Mouse (Mus musculus) kidney, postnatal 0 days (tissue): Measurements from ENCODE around the gene Stambp. TPM values are rescaled to one million over a fixed set of nuclear protein-coding genes. Genes with fewer than 3 reads are reported as not detected.

Experiments used
- ATAC-seq: fragments of 200-750 bp; cut with Nextera tagmentation; replicated peaks from 2 replicates; pipeline ENCODE4 v1.8.0; 2017; ENCODE audit warnings: low read depth, moderate number of reproducible peaks, moderate TSS enrichment, moderate library complexity; ENCODE audit not compliant: low FRiP score
- DNase-seq: peaks from one replicate; pipeline ENCODE4 v3.0.0-alpha.2; 2016; ENCODE audit warnings: low spot score
- H3K27ac ChIP-seq: fragments of 300-500 bp; sonication (generic); 2 replicates; pipeline ENCODE4 v1.5.1; 2014; ENCODE audit warnings: mild to moderate bottlenecking
- H3K27me3 ChIP-seq: fragments of 300-500 bp; sonication (generic); 2 replicates; pipeline ENCODE4 v1.6.1; 2014; ENCODE audit warnings: low read length, mixed read lengths; ENCODE audit not compliant: insufficient read depth
- H3K36me3 ChIP-seq: fragments of 300-500 bp; sonication (generic); 2 replicates; pipeline ENCODE4 v1.6.1; 2014; ENCODE audit warnings: low read length, mixed read lengths; ENCODE audit not compliant: insufficient read depth
- H3K4me1 ChIP-seq: fragments of 300-500 bp; sonication (generic); replicated peaks from 2 replicates; pipeline ENCODE4 v1.6.1; 2014; ENCODE audit warnings: antibody characterized with exemption, low read length, mixed read lengths; ENCODE audit not compliant: insufficient read depth
- H3K4me2 ChIP-seq: fragments of 300-500 bp; sonication (generic); 2 replicates; pipeline ENCODE4 v1.6.1; 2014; ENCODE audit warnings: mild to moderate bottlenecking, low read length, moderate library complexity, mixed read lengths
- H3K4me3 ChIP-seq: fragments of 300-500 bp; sonication (generic); replicated peaks from 2 replicates; pipeline ENCODE4 v1.5.1; 2014; ENCODE audit warnings: low read depth, low read length
- H3K9ac ChIP-seq: fragments of 300-500 bp; sonication (generic); 2 replicates; pipeline ENCODE4 v1.6.1; 2014; ENCODE audit warnings: low read depth, low read length
- H3K9me3 ChIP-seq: fragments of 300-500 bp; sonication (generic); replicated peaks from 2 replicates; pipeline ENCODE4 v1.6.1; 2016; ENCODE audit warnings: low read length, inconsistent platforms, mixed read lengths
- CTCF ChIP-seq: IDR thresholded peaks from 2 replicates; pipeline ENCODE4 v1.5.1; 2016; ENCODE audit warnings: antibody characterized with exemption, low read depth, mild to moderate bottlenecking, moderate library complexity
- WGBS: fragments of 180-500 bp; shearing (Covaris S2); extraction: QIAGEN DNeasy Blood & Tissue Kit; methylation state at CpG from one replicate; pipeline ENCODE4 v1.1.7; 2014; 5-methylcytosine and 5-hydroxymethylcytosine counted together
- polyA plus RNA-seq: library from polyadenylated mRNA; unstranded; fragments of >200 nt; fragmentation: Nextera tagmentation; extraction: Ambion mirVana; gene quantifications from 2 replicates; pipeline ENCODE4 v1.2.1, GENCODE M21; 2015

The Stambp gene
- polyA plus RNA-seq, 1 experiment from 2014 or later = 31.2 TPM

GRCm38 (mm10) chr6:83599636-83600174, 27.2 kb upstream of the Stambp start:
- 70% methylated on average over 6 of the region's 6 CpGs for WGBS
- H3K9ac ChIP-seq = no peak overlapping the region
- H3K36me3 ChIP-seq = no peaks in the 10 kb centered on the region
- TF ChIP-seq CTCF = no peak
- no peak for DNase-seq
- no peaks in the 10 kb centered on the region for H3K27me3 ChIP-seq
- H3K9me3 ChIP-seq = no peaks in the 10 kb centered on the region; the same call in 1 of the 2 replicates
- H3K27ac ChIP-seq = no peak overlapping the region
- H3K4me3 ChIP-seq = no peak overlapping the region
- ATAC-seq = no peak
- H3K4me2 ChIP-seq = no peak overlapping the region
- H3K4me1 ChIP-seq = no peaks in the 10 kb centered on the region

GRCm38 (mm10) chr6:83599060-83599550, 26.6 kb upstream of the Stambp start:
- ATAC-seq = no peak
- WGBS = 39% methylated on average over 24 of the region's 24 CpGs
- H3K27me3 ChIP-seq = no peaks in the 10 kb centered on the region

DNA sequence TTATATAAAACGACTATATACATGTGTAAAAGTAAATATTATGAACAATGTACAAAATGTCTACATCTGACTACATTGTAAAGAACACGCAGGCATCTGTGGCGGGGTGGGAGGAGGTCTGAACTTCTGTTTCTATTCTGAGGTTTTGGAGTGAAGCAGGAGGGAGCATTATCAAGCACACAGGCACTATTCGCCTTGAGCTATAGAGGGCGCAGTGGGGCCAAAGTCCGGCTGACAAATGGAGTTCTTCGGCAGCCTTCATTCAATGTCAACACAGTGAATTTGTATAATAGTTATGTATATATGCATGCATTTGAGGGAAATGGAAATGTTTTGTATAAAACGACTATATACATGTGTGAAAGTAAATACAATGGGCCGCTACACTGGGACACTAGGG, 26.1 kb upstream of the Stambp start:
- peak overlapping the region; percentile 58 for H3K4me2 ChIP-seq

More at GRCm38 (mm10) chr6:83599060-83599550, 26.6 kb upstream of the Stambp start:
- H3K27ac ChIP-seq = no peak overlapping the region
- TF ChIP-seq CTCF = no peak
- H3K9me3 ChIP-seq = no peaks in the 10 kb centered on the region
- H3K4me1 ChIP-seq = no peaks in the 10 kb centered on the region
- H3K4me3 ChIP-seq = peak overlapping the region; percentile 17; the same call in 1 of the 2 replicates
- no peak overlapping the region for H3K9ac ChIP-seq
- DNase-seq = no peak
- peak overlapping the region; percentile 58 for H3K4me2 ChIP-seq
- no peaks in the 10 kb centered on the region for H3K36me3 ChIP-seq

DNA sequence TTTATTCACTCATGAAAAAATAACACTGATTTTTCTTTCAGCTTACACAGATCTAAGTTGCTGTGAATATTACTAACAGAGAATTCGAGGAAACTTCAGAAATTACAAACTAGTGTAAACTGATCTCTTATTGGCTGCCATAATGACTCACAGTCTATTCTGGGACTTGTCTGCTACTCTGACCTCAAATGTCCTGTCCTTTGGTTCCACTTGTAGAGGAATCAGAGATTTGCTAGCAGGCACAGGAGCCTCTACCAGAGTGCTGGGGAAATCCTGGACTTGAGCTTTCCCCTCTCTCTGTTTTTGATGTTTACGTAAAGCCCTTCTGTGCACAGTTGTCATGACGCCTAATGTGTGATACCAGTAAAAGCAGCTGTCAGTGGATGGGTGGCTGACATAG, 25.5 kb upstream of the Stambp start:
- WGBS = 44% methylated on average over 3 of the region's 3 CpGs
- DNase-seq (no peak), ATAC-seq (no peak)
- Histone ChIP-seq H3K4me2 (no peak overlapping the region), H3K27me3 (no peaks in the 10 kb centered on the region), H3K27ac (no peak overlapping the region), H3K9me3 (no peaks in the 10 kb centered on the region), H3K36me3 (no peaks in the 10 kb centered on the region), H3K9ac (no peak overlapping the region), H3K4me3 (no peak overlapping the region), H3K4me1 (no peaks in the 10 kb centered on the region)
- no peak for TF ChIP-seq CTCF

More for the DNA sequence above, 26.1 kb upstream of the Stambp start:
- H3K27me3 ChIP-seq = no peaks in the 10 kb centered on the region
- H3K36me3 ChIP-seq = no peaks in the 10 kb centered on the region
- H3K4me1 ChIP-seq = no peaks in the 10 kb centered on the region
- no peak overlapping the region for H3K9ac ChIP-seq
- 13% methylated on average over 9 of the region's 9 CpGs for WGBS
- DNase-seq (peak; percentile 54), ATAC-seq (no peak)
- H3K4me3 ChIP-seq = peak overlapping the region; percentile 17; the same call in 1 of the 2 replicates
- H3K9me3 ChIP-seq = no peaks in the 10 kb centered on the region
- H3K27ac ChIP-seq = no peak overlapping the region
- TF ChIP-seq CTCF = peak; percentile 66

DNA sequence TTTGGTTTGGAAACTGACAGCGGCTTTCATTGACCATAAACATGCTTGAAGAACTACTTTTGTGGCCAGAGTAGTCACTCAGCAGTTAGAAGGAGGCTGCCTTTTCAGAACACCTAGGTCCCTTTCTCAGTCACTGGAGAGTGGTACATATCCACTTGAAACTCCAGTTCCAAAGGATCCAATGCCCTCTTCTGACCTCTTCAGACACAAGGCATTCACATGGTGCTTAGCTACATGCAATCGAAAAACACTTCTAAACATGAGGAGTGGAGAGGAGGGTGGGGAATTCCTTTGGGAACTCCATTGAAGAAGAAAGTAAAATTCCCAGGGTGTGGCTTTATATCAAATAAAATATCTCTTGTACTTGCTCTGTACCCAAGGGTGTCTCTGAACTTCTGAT, 22.5 kb upstream of the Stambp start:
- Histone ChIP-seq H3K9me3 (no peaks in the 10 kb centered on the region), H3K4me1 (no peaks in the 10 kb centered on the region), H3K27me3 (no peaks in the 10 kb centered on the region), H3K36me3 (no peaks in the 10 kb centered on the region), H3K27ac (no peak overlapping the region), H3K4me3 (no peak overlapping the region), H3K4me2 (no peak overlapping the region), H3K9ac (no peak overlapping the region)
- 84% methylated on average over 2 of the region's 2 CpGs for WGBS
- no peak for TF ChIP-seq CTCF
- DNase-seq = no peak
- ATAC-seq = no peak

GRCm38 (mm10) chr6:83593896-83594295, 21.4 kb upstream of the Stambp start:
- no peak for ATAC-seq
- 74% methylated on average over 7 of the region's 7 CpGs for WGBS

DNA sequence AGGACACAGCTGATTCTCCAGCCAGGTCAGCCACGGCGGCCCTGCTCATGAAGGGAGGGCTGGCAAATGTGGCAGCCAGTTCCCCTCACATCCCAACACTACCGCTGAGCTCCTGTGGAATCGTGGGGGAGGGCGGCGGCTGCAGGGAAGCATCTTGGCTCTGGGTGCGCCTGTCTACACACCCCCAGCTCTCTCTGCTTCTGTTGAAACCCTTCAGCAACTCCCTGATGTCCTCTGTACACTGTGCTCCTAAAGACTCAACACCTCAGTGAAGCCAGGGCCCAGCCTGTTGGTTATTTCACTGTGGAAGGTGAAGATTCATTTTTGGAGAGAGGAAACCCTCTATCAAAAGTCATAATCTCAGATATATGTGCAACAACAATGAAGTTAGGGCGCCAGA, 19.5 kb upstream of the Stambp start:
- H3K4me3 ChIP-seq = no peak overlapping the region
- TF ChIP-seq CTCF = no peak
- no peaks in the 10 kb centered on the region for H3K36me3 ChIP-seq
- no peaks in the 10 kb centered on the region for H3K4me1 ChIP-seq
- no peaks in the 10 kb centered on the region for H3K9me3 ChIP-seq
- 51% methylated on average over 8 of the region's 8 CpGs for WGBS
- H3K4me2 ChIP-seq = no peak overlapping the region
- no peak for DNase-seq
- no peak overlapping the region for H3K9ac ChIP-seq
- H3K27ac ChIP-seq = no peak overlapping the region
- H3K27me3 ChIP-seq = no peaks in the 10 kb centered on the region
- no peak for ATAC-seq

More at GRCm38 (mm10) chr6:83593896-83594295, 21.4 kb upstream of the Stambp start:
- Histone ChIP-seq H3K4me3 (no peak overlapping the region), H3K36me3 (no peaks in the 10 kb centered on the region), H3K4me2 (no peak overlapping the region), H3K27me3 (no peaks in the 10 kb centered on the region), H3K9ac (no peak overlapping the region), H3K9me3 (no peaks in the 10 kb centered on the region), H3K4me1 (no peaks in the 10 kb centered on the region), H3K27ac (no peak overlapping the region)
- DNase-seq = no peak
- no peak for TF ChIP-seq CTCF
